Mouse (Mus musculus): ENCODE data around the gene Bach2.

DNA sequence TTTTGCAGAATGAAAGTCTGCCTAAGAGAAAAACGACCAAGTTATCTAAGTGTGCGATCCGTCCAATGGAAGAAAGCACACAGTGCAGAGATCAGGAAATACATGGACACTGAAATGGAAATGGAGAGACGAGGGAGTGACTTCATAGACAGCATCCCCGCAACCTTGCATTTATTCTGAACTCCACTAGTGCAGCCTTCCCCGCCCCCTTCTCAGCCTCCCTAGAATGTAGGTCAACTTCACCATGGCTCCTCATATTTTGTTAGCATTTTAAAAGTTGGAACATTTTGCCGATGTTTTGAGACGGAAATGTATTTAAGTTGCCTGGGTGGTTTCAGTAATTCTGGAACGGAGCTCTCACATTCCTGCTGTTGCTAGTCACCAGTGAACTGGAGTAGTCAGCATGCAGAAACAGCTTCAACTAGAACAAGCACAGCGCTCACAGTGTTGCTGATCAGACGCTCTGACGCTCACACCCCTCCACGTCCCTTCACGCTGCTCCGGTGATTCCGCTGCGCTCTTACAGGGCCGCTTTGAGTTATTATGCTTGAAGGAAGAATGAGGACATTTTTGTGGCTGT, 66.5 kb downstream of the Bach2 start:
- TF ChIP-seq POLR2A (IDR thresholded peaks at IDR 0.05; ENCODE audit: borderline replicate concordance, extremely low read depth, low read depth, low read length) (no peak), CTCF (IDR thresholded peaks at IDR 0.05; ENCODE audit: insufficient read depth, low read length) (no peak)
